Mouse (Mus musculus) skeletal muscle tissue, adult 2 months (tissue): ENCODE measurements at regions not wholly inside any gene's neighbourhood (a gene's known extent, or its start where the extent isn't known, plus 50 kb on each side); places are given as distances from the start of the nearest gene placed in this dataset.

Experiments used
- DNase-seq: peaks from one replicate; pipeline ENCODE4 v3.0.0-alpha.2; 2012; ENCODE audit warnings: low read depth, low spot score

GRCm38 (mm10) chr9:30590661-30591179 lies 163.8 kb downstream of the Snx19 start:
- peak; percentile 55 for DNase-seq

- DNase-seq = peak; percentile 44
These were observed 154.4 kb downstream of the Snx19 start for GRCm38 (mm10) chr9:30581271-30581821.

DNA sequence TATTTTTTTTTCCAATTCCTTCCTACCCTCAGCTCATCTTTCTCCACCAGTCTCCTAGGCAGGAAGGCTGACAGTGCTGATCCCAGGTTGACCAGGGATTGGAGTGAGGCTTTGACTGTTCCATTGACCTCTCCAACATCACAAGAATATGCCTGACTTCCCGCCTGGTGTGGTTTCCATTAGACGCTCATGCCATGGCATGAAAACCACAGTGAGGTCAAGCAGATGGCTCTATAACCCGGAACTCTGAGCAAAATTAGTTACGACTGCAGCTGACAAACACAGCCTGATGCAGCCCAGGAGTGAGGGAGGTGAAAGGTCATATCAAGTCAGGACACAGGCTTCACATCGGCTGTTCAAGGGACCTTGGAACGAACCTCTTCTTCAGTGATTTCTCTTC lies 153.6 kb downstream of the Snx19 start:
- DNase-seq = peak; percentile 30

DNA sequence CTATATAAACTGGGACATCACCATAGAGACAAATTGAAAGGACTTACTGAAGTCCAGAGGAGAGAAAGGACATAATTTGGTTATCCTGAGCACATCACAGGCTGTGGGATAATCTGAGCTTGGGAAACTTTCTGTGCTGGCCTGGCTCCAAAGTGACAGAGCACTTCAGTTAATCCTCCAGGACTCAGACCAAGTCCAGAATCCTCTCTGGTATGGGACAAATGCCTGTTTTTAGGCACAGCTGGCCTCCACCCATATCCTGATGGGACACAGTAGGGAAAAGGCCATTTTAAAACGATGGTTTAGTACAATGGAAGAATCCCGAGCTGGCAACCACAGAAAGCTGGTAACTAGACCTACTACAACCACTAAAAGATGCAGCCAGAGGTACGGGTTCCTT lies 151.3 kb downstream of the Snx19 start:
- DNase-seq = peak; percentile 67

DNA sequence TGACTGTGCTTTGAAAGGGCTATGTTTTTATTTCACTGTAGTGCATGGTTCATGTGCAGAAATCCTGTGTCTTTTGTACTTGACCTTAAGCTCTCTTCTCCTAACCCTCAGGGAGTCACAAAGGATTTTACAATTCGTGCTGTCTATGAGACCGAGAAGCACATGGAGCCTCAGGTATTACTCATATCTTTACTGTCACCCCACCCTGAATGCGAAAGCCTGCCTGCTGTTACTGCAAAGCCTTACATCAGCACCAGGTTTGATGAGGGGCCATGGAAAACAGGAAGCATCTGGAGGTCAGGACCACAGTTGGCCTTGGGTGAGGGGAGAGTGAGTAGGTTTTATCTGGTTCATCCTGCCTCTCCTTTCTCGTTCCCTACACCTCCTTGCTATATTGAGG lies 150.3 kb downstream of the Snx19 start:
- no peak for DNase-seq

GRCm38 (mm10) chr9:30575531-30575930 lies 148.6 kb downstream of the Snx19 start:
- no peak for DNase-seq

GRCm38 (mm10) chr9:30573294-30573693 lies 146.4 kb downstream of the Snx19 start:
- DNase-seq = no peak

- DNase-seq = no peak
These were observed 144.1 kb downstream of the Snx19 start for GRCm38 (mm10) chr9:30571014-30571413.

DNA sequence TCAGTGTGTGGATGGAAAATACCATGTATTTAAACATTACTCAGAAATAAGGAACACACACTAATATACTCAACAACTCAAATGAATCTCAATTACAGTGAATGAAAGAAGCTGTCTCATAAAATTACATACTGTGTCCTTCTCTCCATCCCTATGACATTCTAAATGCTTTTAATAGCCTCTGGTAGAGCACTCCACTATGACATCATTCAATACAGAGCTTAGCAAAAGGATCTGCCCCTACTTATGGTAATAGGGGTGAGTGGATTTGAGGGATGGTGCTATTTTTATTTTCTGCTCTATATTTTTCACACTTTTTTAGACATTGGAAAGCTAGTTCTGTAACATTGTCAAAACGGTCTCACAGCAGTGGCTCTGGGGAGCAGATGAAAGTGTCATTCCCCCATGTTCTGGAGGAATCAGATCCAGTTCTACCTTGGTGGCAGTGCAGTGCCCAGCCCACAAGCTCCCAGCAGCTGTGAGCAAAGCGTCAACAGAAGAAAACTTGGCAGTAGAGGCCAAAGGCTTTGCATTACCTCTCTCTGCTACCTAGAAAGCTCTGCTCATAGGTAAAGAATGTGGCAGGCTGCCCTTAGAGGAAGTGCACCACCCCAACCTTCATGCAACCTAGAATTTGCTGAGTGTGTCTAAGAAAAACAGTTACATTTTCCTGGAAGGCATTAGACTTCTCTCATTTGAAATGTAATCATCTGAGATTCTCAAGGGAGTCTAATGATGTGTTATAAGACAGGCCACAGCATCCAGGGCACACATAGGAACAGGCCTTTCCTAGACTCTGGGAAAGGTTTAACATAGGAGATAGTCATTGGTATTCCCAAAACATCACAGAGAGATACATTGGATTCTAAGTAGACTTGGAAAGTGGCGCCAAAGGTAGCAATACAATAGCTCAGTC lies 138.1 kb downstream of the Snx19 start:
- no peak for DNase-seq

- DNase-seq = no peak
These were observed 136.5 kb downstream of the Snx19 start for GRCm38 (mm10) chr9:30563399-30563798.

DNA sequence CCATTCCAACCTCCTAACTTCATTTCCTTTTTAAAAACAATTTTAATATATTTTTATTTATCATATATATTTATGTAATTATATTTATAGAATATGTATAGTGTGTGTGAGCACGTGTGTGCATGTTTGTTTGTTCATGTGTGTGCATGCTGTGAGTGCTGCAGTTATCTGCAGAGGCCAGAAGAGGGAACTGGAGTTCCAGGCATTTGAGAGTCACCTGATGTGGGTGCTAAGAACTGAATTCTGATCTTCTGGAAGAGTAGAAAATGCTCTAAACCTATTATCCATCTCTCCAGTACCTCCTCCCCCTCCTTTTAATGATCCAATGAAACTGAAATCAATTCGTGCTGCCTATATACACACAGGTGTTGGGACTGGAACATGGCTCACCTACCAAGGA lies 128.0 kb downstream of the Snx19 start:
- DNase-seq = no peak

DNA sequence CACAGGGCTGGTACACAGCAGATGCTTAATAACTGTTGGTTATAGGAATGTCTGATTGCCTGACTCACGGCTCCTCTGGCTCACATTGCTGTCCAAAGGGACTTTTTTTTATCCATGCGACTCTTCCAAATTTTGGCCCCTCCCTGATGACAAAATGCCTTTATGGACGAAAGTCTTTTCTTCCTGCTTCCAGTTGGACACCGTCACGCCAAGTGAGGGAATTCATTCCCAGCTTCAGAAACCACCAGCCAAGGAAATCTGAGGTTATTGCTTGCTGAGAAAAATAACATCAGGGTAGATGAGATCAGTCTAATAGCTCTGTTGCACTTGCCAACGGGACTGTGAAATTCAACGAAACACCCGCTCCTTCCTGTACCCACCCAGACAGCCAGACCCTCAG lies 125.8 kb downstream of the Snx19 start:
- DNase-seq = peak; percentile 72

GRCm38 (mm10) chr9:30549892-30550515 lies 123.1 kb downstream of the Snx19 start:
- DNase-seq = no peak

GRCm38 (mm10) chr9:30539858-30540257 lies 113.0 kb downstream of the Snx19 start:
- DNase-seq = no peak

GRCm38 (mm10) chr9:30536508-30537100 lies 109.7 kb downstream of the Snx19 start:
- DNase-seq = peak; percentile 15

DNA sequence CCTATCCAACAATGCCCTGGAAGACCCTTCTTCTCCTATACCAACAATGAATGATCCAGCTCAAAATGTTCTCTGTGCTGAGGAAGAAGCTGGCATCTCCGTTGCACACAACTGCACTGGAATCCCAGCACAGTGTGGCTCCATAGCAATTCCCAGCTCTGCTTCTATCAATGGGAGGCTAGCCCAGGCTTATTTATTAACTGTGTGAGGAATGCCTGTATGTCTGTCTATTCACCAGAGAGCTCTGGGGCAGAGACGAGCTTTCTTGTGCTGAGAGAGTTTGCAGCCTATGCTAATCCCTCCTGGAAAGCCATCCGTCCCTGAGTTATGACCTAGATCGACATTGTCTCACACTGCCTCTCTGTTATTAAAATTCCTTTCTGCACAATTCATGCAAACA lies 108.1 kb downstream of the Snx19 start:
- no peak for DNase-seq

- no peak for DNase-seq
These were observed 107.0 kb downstream of the Snx19 start for GRCm38 (mm10) chr9:30533780-30534343.

DNA sequence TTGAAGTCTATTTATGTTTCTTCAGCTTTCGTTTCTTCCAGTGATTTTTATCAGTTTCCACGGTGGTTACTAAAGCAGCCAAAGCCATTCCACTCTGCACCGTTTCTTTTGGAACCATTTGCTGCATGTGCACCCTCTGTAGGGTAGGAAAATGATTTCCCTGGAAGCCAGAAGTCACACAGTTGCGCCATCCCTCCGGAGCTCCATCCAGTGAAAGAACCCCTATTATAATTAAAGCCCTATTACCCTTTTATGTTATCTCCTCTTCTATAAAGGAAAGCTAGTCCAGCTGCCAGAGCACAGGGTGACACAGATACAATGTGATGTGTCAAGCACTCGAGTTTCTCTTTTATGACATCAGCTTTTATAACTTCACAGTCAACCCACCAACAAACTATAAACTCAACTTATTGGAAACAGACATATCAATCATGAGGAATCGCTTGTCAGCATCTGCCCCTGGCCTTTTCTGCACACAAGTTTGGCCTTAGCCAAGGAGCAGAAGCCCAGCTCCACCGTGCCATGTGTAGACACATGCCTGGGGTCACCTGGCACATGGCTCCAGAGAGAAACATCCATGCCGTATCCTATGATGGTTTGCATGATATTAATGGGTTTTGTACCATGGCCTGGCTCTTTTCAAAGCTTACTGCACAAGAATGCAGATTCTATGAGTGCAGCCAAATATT lies 106.3 kb downstream of the Snx19 start:
- no peak for DNase-seq

- no peak for DNase-seq
These were observed 98.2 kb downstream of the Snx19 start for GRCm38 (mm10) chr9:30525086-30525485.

DNA sequence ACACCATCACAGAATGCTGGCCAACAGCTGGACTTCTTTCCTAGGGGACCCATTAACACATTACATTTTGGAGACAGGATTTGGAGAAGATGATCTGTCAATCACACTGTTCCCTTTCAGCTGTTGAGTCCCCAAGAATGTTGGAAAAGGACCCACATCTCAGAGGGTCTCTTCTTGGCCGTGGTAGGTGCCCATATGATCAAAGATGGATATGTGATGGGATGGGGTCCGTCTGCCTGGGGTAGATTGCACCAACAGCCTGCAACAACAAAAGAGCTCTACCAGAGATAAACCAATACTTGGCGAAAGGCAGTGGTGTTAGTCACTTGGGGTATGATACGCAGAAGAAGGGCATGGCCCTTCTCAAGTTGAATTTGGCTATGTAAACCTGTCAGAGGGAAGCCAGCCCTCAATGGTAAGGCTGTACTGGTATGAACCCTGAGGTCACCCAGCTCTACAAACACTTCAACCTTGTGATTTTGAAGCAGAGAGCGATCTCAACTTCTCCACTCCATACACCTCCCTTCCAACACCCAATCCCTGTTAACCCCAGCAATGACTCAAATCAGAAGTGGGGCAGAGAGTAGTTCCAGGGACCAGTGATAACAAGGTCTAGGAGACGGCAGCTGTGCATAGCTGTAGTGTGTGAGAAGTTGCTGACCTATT lies 97.6 kb downstream of the Snx19 start:
- no peak for DNase-seq

- peak; percentile 70 for DNase-seq
These were observed 96.9 kb downstream of the Snx19 start for GRCm38 (mm10) chr9:30523852-30524251.
